Mouse (Mus musculus): ENCODE data around the gene Trpm7. TPM values are rescaled to one million over a fixed set of nuclear protein-coding genes. Genes with fewer than 3 reads are reported as not detected.
A peak's percentile ranks its signal among the peaks of the same experiment; 100 is the strongest.

The Trpm7 gene
- polyA plus RNA-seq, 1 experiment from 2014 or later = 18.6 TPM

GRCm38 (mm10) chr2:126816644-126817347 is 59.2 kb downstream of the Trpm7 start:
- H3K9me3 ChIP-seq (replicated peaks) = no peaks in the 10 kb centered on the region
- peaks cover 37% of the 10 kb centered on the region for H3K4me1 ChIP-seq (replicated peaks)
- no peak overlapping the region for H3K4me3 ChIP-seq (replicated peaks)
- H3K27me3 ChIP-seq = no peaks in the 10 kb centered on the region
- ATAC-seq (ENCODE audit: insufficient read depth) = peak; percentile 50; the same call in 1 of the 2 replicates
- H3K36me3 ChIP-seq (replicated peaks) = peaks cover 49% of the 10 kb centered on the region
- 30% methylated on average over 4 of the region's 4 CpGs for WGBS (ENCODE audit: insufficient replicate concordance)
- peak overlapping the region; percentile 70 for H3K27ac ChIP-seq (replicated peaks)
- no peak overlapping the region; the same call in 1 of the 2 replicates for H3K4me2 ChIP-seq
- no peak overlapping the region for H3K9ac ChIP-seq

- H3K9me3 ChIP-seq (replicated peaks) = no peaks in the 10 kb centered on the region
- no peak overlapping the region for H3K4me2 ChIP-seq
- 14% methylated on average over 1 of the region's 1 CpGs for WGBS (ENCODE audit: insufficient replicate concordance)
- H3K4me3 ChIP-seq (replicated peaks) = no peak overlapping the region
- no peak overlapping the region for H3K9ac ChIP-seq
- peaks cover 37% of the 10 kb centered on the region for H3K4me1 ChIP-seq (replicated peaks)
- no peaks in the 10 kb centered on the region for H3K27me3 ChIP-seq
- H3K27ac ChIP-seq (replicated peaks) = peak overlapping the region; percentile 61
- H3K36me3 ChIP-seq (replicated peaks) = peaks cover 58% of the 10 kb centered on the region
- ATAC-seq (ENCODE audit: insufficient read depth) = peak; percentile 46
Observed at GRCm38 (mm10) chr2:126815822-126816221, 60.2 kb downstream of the Trpm7 start.

- 58% methylated on average over 3 of the region's 3 CpGs for WGBS (ENCODE audit: insufficient replicate concordance)
- H3K4me3 ChIP-seq (replicated peaks) = no peak overlapping the region
- no peak for ATAC-seq (ENCODE audit: insufficient read depth)
Observed at GRCm38 (mm10) chr2:126801980-126802379, 74.0 kb downstream of the Trpm7 start.

GRCm38 (mm10) chr2:126798455-126798854 is 77.6 kb downstream of the Trpm7 start:
- no peak overlapping the region for H3K4me3 ChIP-seq (replicated peaks)
- H3K4me2 ChIP-seq = no peak overlapping the region
- no peaks in the 10 kb centered on the region for H3K9me3 ChIP-seq (replicated peaks)
- H3K9ac ChIP-seq = no peak overlapping the region
- 83% methylated on average over 5 of the region's 5 CpGs for WGBS (ENCODE audit: insufficient replicate concordance)
- H3K27me3 ChIP-seq = no peaks in the 10 kb centered on the region
- H3K27ac ChIP-seq (replicated peaks) = 0 out of 2 replicates have a peak overlapping the region, but pooled peaks have one; percentile 19
- peaks cover 72% of the 10 kb centered on the region for H3K36me3 ChIP-seq (replicated peaks)
- ATAC-seq (ENCODE audit: insufficient read depth) = no peak
- H3K4me1 ChIP-seq (replicated peaks) = no peaks in the 10 kb centered on the region; the same call in 1 of the 2 replicates

More at GRCm38 (mm10) chr2:126801980-126802379, 74.0 kb downstream of the Trpm7 start:
- peaks cover 70% of the 10 kb centered on the region for H3K36me3 ChIP-seq (replicated peaks)
- H3K27me3 ChIP-seq = no peaks in the 10 kb centered on the region
- H3K9me3 ChIP-seq (replicated peaks) = no peaks in the 10 kb centered on the region
- no peaks in the 10 kb centered on the region; the same call in 1 of the 2 replicates for H3K4me1 ChIP-seq (replicated peaks)
- H3K27ac ChIP-seq (replicated peaks) = no peak overlapping the region
- no peak overlapping the region for H3K4me2 ChIP-seq
- no peak overlapping the region for H3K9ac ChIP-seq

GRCm38 (mm10) chr2:126795708-126796107 is 80.3 kb downstream of the Trpm7 start:
- H3K9ac ChIP-seq = no peak overlapping the region
- 66% methylated on average over 3 of the region's 3 CpGs for WGBS (ENCODE audit: insufficient replicate concordance)
- ATAC-seq (ENCODE audit: insufficient read depth) = no peak
- H3K27me3 ChIP-seq = no peaks in the 10 kb centered on the region
- H3K27ac ChIP-seq (replicated peaks) = no peak overlapping the region
- H3K4me3 ChIP-seq (replicated peaks) = no peak overlapping the region
- peaks cover 81% of the 10 kb centered on the region for H3K36me3 ChIP-seq (replicated peaks)
- H3K9me3 ChIP-seq (replicated peaks) = no peaks in the 10 kb centered on the region
- no peaks in the 10 kb centered on the region for H3K4me1 ChIP-seq (replicated peaks)
- H3K4me2 ChIP-seq = no peak overlapping the region

- Histone ChIP-seq H3K9ac (no peak overlapping the region), H3K4me2 (no peak overlapping the region), H3K27ac (replicated peaks) (no peak overlapping the region), H3K4me3 (replicated peaks) (no peak overlapping the region), H3K4me1 (replicated peaks) (peaks cover 5% of the 10 kb centered on the region), H3K27me3 (no peaks in the 10 kb centered on the region), H3K36me3 (replicated peaks) (peaks cover 55% of the 10 kb centered on the region), H3K9me3 (replicated peaks) (no peaks in the 10 kb centered on the region)
- ATAC-seq (ENCODE audit: insufficient read depth) = no peak
- 54% methylated on average over 5 of the region's 5 CpGs for WGBS (ENCODE audit: insufficient replicate concordance)
Observed at GRCm38 (mm10) chr2:126792611-126793010, 83.4 kb downstream of the Trpm7 start.

GRCm38 (mm10) chr2:126787721-126788342 is 88.2 kb downstream of the Trpm7 start:
- Histone ChIP-seq H3K9ac (no peak overlapping the region), H3K36me3 (replicated peaks) (peaks cover 17% of the 10 kb centered on the region), H3K4me3 (replicated peaks) (no peak overlapping the region), H3K4me2 (no peak overlapping the region), H3K27me3 (no peaks in the 10 kb centered on the region), H3K9me3 (replicated peaks) (no peaks in the 10 kb centered on the region), H3K4me1 (replicated peaks) (peaks cover 6% of the 10 kb centered on the region), H3K27ac (replicated peaks) (no peak overlapping the region)
- 29% methylated on average over 9 of the region's 9 CpGs for WGBS (ENCODE audit: insufficient replicate concordance)
- ATAC-seq (ENCODE audit: insufficient read depth) = no peak

GRCm38 (mm10) chr2:126783370-126783769 is 92.7 kb downstream of the Trpm7 start, which contains the start of gene Usp50:
Usp50 (minus strand) TSS chr2:126783470.
- WGBS (ENCODE audit: insufficient replicate concordance) = 51% methylated on average over 4 of the region's 4 CpGs
- peaks cover 6% of the 10 kb centered on the region for H3K4me1 ChIP-seq (replicated peaks)
- ATAC-seq (ENCODE audit: insufficient read depth) = no peak
- no peaks in the 10 kb centered on the region for H3K27me3 ChIP-seq
- no peak within 1 kb of the TSS for H3K9ac ChIP-seq
- no peaks in the 10 kb centered on the region for H3K36me3 ChIP-seq (replicated peaks)
- H3K27ac ChIP-seq (replicated peaks) = no peak within 1 kb of the TSS
- H3K4me2 ChIP-seq = no peak within 1 kb of the TSS
- no peaks in the 10 kb centered on the region for H3K9me3 ChIP-seq (replicated peaks)
- H3K4me3 ChIP-seq (replicated peaks) = no peak within 1 kb of the TSS

- 64% methylated on average over 3 of the region's 3 CpGs for WGBS (ENCODE audit: insufficient replicate concordance)
- Histone ChIP-seq H3K9ac (no peak overlapping the region), H3K4me1 (replicated peaks) (no peaks in the 10 kb centered on the region), H3K4me3 (replicated peaks) (no peak overlapping the region), H3K4me2 (no peak overlapping the region), H3K27me3 (no peaks in the 10 kb centered on the region), H3K36me3 (replicated peaks) (no peaks in the 10 kb centered on the region), H3K27ac (replicated peaks) (no peak overlapping the region), H3K9me3 (replicated peaks) (no peaks in the 10 kb centered on the region)
- ATAC-seq (ENCODE audit: insufficient read depth) = no peak
Observed at GRCm38 (mm10) chr2:126782433-126782832, 93.6 kb downstream of the Trpm7 start.

- Histone ChIP-seq H3K9ac (no peak overlapping the region), H3K27ac (replicated peaks) (no peak overlapping the region), H3K4me2 (no peak overlapping the region), H3K4me3 (replicated peaks) (no peak overlapping the region), H3K27me3 (no peaks in the 10 kb centered on the region), H3K9me3 (replicated peaks) (no peaks in the 10 kb centered on the region), H3K36me3 (replicated peaks) (no peaks in the 10 kb centered on the region), H3K4me1 (replicated peaks) (no peaks in the 10 kb centered on the region)
- no peak for ATAC-seq (ENCODE audit: insufficient read depth)
- WGBS (ENCODE audit: insufficient replicate concordance) = 58% methylated on average over 1 of the region's 1 CpGs
Observed at GRCm38 (mm10) chr2:126781478-126781877, 94.6 kb downstream of the Trpm7 start.

GRCm38 (mm10) chr2:126780286-126780685 is 95.7 kb downstream of the Trpm7 start:
- H3K36me3 ChIP-seq (replicated peaks) = no peaks in the 10 kb centered on the region
- no peaks in the 10 kb centered on the region for H3K27me3 ChIP-seq
- H3K9ac ChIP-seq = no peak overlapping the region
- H3K9me3 ChIP-seq (replicated peaks) = no peaks in the 10 kb centered on the region
- WGBS (ENCODE audit: insufficient replicate concordance) = 83% methylated on average over 10 of the region's 10 CpGs
- H3K4me3 ChIP-seq (replicated peaks) = no peak overlapping the region
- H3K4me1 ChIP-seq (replicated peaks) = no peaks in the 10 kb centered on the region
- H3K27ac ChIP-seq (replicated peaks) = no peak overlapping the region
- no peak for ATAC-seq (ENCODE audit: insufficient read depth)
- no peak overlapping the region for H3K4me2 ChIP-seq

All from liver, embryonic 15.5 days (tissue).